Mouse (Mus musculus) limb, embryonic 14.5 days (tissue): ENCODE data around the gene Glb1l2. TPM values are rescaled to one million over a fixed set of nuclear protein-coding genes. Genes with fewer than 3 reads are reported as not detected.

Experiments used
- ATAC-seq: fragments of 200-750 bp; cut with Nextera tagmentation; 2 replicates; pipeline ENCODE4 v1.8.0; 2017; ENCODE audit warnings: low read depth, moderate number of reproducible peaks, moderate TSS enrichment; ENCODE audit not compliant: low FRiP score
- DNase-seq: peaks from one replicate; pipeline ENCODE4 v3.0.0-alpha.2; 2015; ENCODE audit warnings: low spot score
- H3K27ac ChIP-seq: fragments of 300-500 bp; sonication (generic); replicated peaks from 2 replicates; pipeline ENCODE4 v1.5.1; 2014; ENCODE audit warnings: low read depth, mild to moderate bottlenecking, low read length, moderate library complexity, mixed read lengths
- H3K27me3 ChIP-seq: fragments of 300-500 bp; sonication (generic); 2 replicates; pipeline ENCODE4 v1.6.1; 2014; ENCODE audit warnings: low read length, mixed read lengths; ENCODE audit not compliant: control insufficient read depth, insufficient read depth
- H3K36me3 ChIP-seq: fragments of 300-500 bp; sonication (generic); 2 replicates; pipeline ENCODE4 v1.6.1; 2014; ENCODE audit warnings: mild to moderate bottlenecking, low read length, moderate library complexity, mixed read lengths; ENCODE audit not compliant: control insufficient read depth, insufficient read depth
- H3K4me1 ChIP-seq: fragments of 300-500 bp; sonication (generic); 2 replicates; pipeline ENCODE4 v1.6.1; 2014; ENCODE audit warnings: antibody characterized with exemption, low read length, mixed read lengths; ENCODE audit not compliant: control insufficient read depth, insufficient read depth
- H3K4me2 ChIP-seq: fragments of 300-500 bp; sonication (generic); replicated peaks from 2 replicates; pipeline ENCODE4 v1.6.1; 2014; ENCODE audit warnings: low read depth, mild to moderate bottlenecking, low read length, moderate library complexity; ENCODE audit not compliant: severe bottlenecking
- H3K4me3 ChIP-seq: fragments of 300-500 bp; sonication (generic); replicated peaks from 2 replicates; pipeline ENCODE4 v1.5.1; 2014; ENCODE audit warnings: low read length
- H3K9ac ChIP-seq: fragments of 300-500 bp; sonication (generic); 2 replicates; pipeline ENCODE4 v1.6.1; 2014; ENCODE audit warnings: mild to moderate bottlenecking, low read depth, low read length, moderate library complexity; ENCODE audit not compliant: severe bottlenecking
- H3K9me3 ChIP-seq: fragments of 300-500 bp; sonication (generic); 2 replicates; pipeline ENCODE4 v1.6.1; 2016; ENCODE audit warnings: low read length; ENCODE audit not compliant: control insufficient read depth
- POLR2A ChIP-seq: fragments of 200-500 bp; IDR thresholded peaks from 2 replicates; pipeline ENCODE4 v1.8.0; 2012; ENCODE audit warnings: inconsistent platforms, mild to moderate bottlenecking, moderate library complexity, borderline replicate concordance; ENCODE audit not compliant: insufficient read depth, insufficient read length; ENCODE audit errors: extremely low read depth
- WGBS: fragments of 180-500 bp; shearing (Covaris S2); extraction: QIAGEN DNeasy Blood & Tissue Kit; methylation state at CpG from one replicate; pipeline ENCODE4 v1.1.7; 2014; 5-methylcytosine and 5-hydroxymethylcytosine counted together
- polyA plus RNA-seq, 2 experiments: library from polyadenylated mRNA; depleted of rRNA in 1 of 2; stranded (reverse) in 1 of 2; unstranded in 1 of 2; fragments of >200 nt; fragmentation: Nextera tagmentation in 1 of 2; extraction: Ambion mirVana in 1 of 2; gene quantifications; 2 replicates each; pipeline versions ENCODE4 v1.2.1 to v1.2.3; 2012 to 2014

The Glb1l2 gene
- polyA plus RNA-seq, 2 experiments, result 2.6 to 3.5 TPM

GRCm38 (mm10) chr9:26760081-26760480 is 46.2 kb downstream of the Glb1l2 start:
- H3K9me3 ChIP-seq, result no peaks in the 10 kb centered on the region
- H3K27me3 ChIP-seq, result no peaks in the 10 kb centered on the region
- H3K4me2 ChIP-seq, result no peak overlapping the region
- no peaks in the 10 kb centered on the region for H3K4me1 ChIP-seq
- DNase-seq, result no peak
- no peak; the same call in 1 of the 2 replicates for ATAC-seq
- TF ChIP-seq POLR2A, result no peak
- no peaks in the 10 kb centered on the region for H3K36me3 ChIP-seq
- H3K27ac ChIP-seq, result no peak overlapping the region
- H3K9ac ChIP-seq, result no peak overlapping the region
- H3K4me3 ChIP-seq, result no peak overlapping the region
- WGBS, result 38% methylated on average over 9 of the region's 9 CpGs

GRCm38 (mm10) chr9:26748893-26749292 is 57.4 kb downstream of the Glb1l2 start:
- Histone ChIP-seq H3K9me3 (no peaks in the 10 kb centered on the region), H3K4me3 (no peak overlapping the region), H3K9ac (no peak overlapping the region), H3K27me3 (no peaks in the 10 kb centered on the region), H3K4me2 (no peak overlapping the region), H3K36me3 (no peaks in the 10 kb centered on the region), H3K4me1 (no peaks in the 10 kb centered on the region), H3K27ac (no peak overlapping the region)
- TF ChIP-seq POLR2A, result no peak
- WGBS, result 47% methylated on average over 4 of the region's 4 CpGs
- no peak for DNase-seq
- no peak for ATAC-seq

GRCm38 (mm10) chr9:26747121-26747520 is 59.1 kb downstream of the Glb1l2 start:
- 68% methylated on average over 4 of the region's 4 CpGs for WGBS
- no peak for TF ChIP-seq POLR2A

GRCm38 (mm10) chr9:26742817-26743216 is 63.5 kb downstream of the Glb1l2 start:
- WGBS, result 92% methylated on average over 3 of the region's 3 CpGs

More at GRCm38 (mm10) chr9:26747121-26747520, 59.1 kb downstream of the Glb1l2 start:
- Histone ChIP-seq H3K27me3 (no peaks in the 10 kb centered on the region), H3K4me3 (no peak overlapping the region), H3K36me3 (no peaks in the 10 kb centered on the region), H3K9me3 (no peaks in the 10 kb centered on the region), H3K4me1 (no peaks in the 10 kb centered on the region), H3K4me2 (no peak overlapping the region), H3K9ac (no peak overlapping the region), H3K27ac (no peak overlapping the region)
- DNase-seq (no peak), ATAC-seq (no peak)

GRCm38 (mm10) chr9:26737116-26737515 is 69.2 kb downstream of the Glb1l2 start:
- Histone ChIP-seq H3K4me2 (no peak overlapping the region), H3K4me1 (no peaks in the 10 kb centered on the region), H3K9me3 (no peaks in the 10 kb centered on the region), H3K9ac (no peak overlapping the region), H3K4me3 (no peak overlapping the region), H3K36me3 (no peaks in the 10 kb centered on the region), H3K27ac (no peak overlapping the region), H3K27me3 (peaks cover 29% of the 10 kb centered on the region)
- no peak for ATAC-seq
- 70% methylated on average over 5 of the region's 5 CpGs for WGBS
- DNase-seq, result no peak
- TF ChIP-seq POLR2A, result no peak

More at GRCm38 (mm10) chr9:26742817-26743216, 63.5 kb downstream of the Glb1l2 start:
- H3K9me3 ChIP-seq, result no peaks in the 10 kb centered on the region
- TF ChIP-seq POLR2A, result no peak
- no peak for ATAC-seq
- H3K4me3 ChIP-seq, result no peak overlapping the region
- H3K27me3 ChIP-seq, result no peaks in the 10 kb centered on the region
- H3K9ac ChIP-seq, result no peak overlapping the region
- H3K4me2 ChIP-seq, result no peak overlapping the region
- H3K4me1 ChIP-seq, result no peaks in the 10 kb centered on the region
- DNase-seq, result no peak
- H3K36me3 ChIP-seq, result no peaks in the 10 kb centered on the region
- no peak overlapping the region for H3K27ac ChIP-seq

- DNase-seq, result no peak
- no peak for ATAC-seq
- no peak overlapping the region for H3K27ac ChIP-seq
- H3K36me3 ChIP-seq, result no peaks in the 10 kb centered on the region
- H3K9ac ChIP-seq, result peak overlapping the region; percentile 51; the same call in 1 of the 2 replicates
- no peaks in the 10 kb centered on the region for H3K9me3 ChIP-seq
- WGBS, result under 1% methylated on average over 13 of the region's 37 CpGs
- peaks cover 29% of the 10 kb centered on the region for H3K27me3 ChIP-seq
- H3K4me3 ChIP-seq, result peak overlapping the region; percentile 47
- H3K4me1 ChIP-seq, result no peaks in the 10 kb centered on the region
- TF ChIP-seq POLR2A, result no peak
- peak overlapping the region; percentile 93 for H3K4me2 ChIP-seq
Observed at GRCm38 (mm10) chr9:26733986-26734385, 72.3 kb downstream of the Glb1l2 start.
